Mouse (Mus musculus) lung, adult 2 months (tissue): ENCODE data around the gene Cdh23.

Experiments used
- CTCF ChIP-seq: fragments of 200-500 bp; IDR thresholded peaks from 2 replicates; pipeline ENCODE4 v1.5.1; 2011; ENCODE audit warnings: mild to moderate bottlenecking, low read length, control low read depth; ENCODE audit not compliant: insufficient read depth
- POLR2A ChIP-seq: fragments of 200-500 bp; IDR thresholded peaks from 2 replicates; pipeline ENCODE4 v1.6.1; 2011; ENCODE audit warnings: low read depth, mild to moderate bottlenecking, control low read depth, low read length, borderline replicate concordance; ENCODE audit errors: extremely low read depth

DNA sequence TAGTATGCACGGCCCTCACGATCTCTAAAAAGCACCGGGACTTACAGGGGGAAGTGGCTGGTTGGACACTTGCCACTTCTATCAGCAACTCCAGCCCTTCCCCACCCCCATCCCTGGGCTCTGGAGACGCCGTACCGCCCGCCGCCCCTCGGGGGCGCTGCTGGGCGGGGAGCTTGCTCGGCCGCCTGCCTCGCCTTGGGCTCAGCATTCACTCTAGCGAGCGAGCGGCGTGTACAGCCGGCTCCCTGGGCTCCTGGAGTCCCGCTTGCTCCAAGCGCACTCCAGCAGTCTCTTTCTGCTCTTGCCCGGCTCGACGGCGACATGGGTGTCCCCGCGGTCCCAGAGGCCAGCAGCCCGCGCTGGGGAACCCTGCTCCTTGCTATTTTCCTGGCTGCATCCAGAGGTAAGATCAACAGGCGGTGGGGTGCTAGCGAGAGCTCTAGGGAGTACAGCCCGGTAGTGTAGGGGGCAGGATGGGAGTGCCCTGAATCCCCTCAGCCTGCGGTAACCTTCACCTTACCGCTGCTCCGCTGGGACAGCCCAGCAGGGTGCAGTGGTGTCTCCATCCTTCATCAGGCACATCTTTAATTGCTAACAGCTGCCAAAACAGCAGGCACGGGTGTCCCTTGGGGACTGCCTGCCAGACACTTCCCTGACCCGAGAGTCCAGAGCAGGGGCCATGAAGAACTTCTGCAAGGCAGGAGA lies 349.4 kb downstream of the Cdh23 start, which contains the start of gene Vsir:
- TF ChIP-seq POLR2A (peak; percentile 79; the same call in 1 of the 2 replicates), CTCF (peak; percentile 52)
